In genomic region chr12:116405045-116405835, GRCm38 (mm10) we compare ENCODE assay signal across 8 mouse cellular contexts. TPM values are rescaled to one million over a fixed set of nuclear protein-coding genes. Genes with fewer than 3 reads are reported as not detected.
DNase-seq lines count a peak whose midpoint lies in the region; ATAC-seq and TF ChIP-seq lines count a peak whose summit lies in the region.

Gene Ncapg2, plus strand, starts transcription at chr12:116405402.

- H3K27ac ChIP-seq in MEL (ENCODE audit: control insufficient read depth, low read depth, low read length), result peak within 1 kb of the TSS; percentile 68
- no peak within 1 kb of the TSS for H3K27ac ChIP-seq in cerebellum, adult 2 months (ENCODE audit: insufficient read depth, low read length)
- H3K27ac ChIP-seq in forebrain, postnatal 0 days (ENCODE audit: low read depth, low read length), result 0 out of 2 replicates have a peak within 1 kb of the TSS, but pooled peaks have one; percentile 21
- peak within 1 kb of the TSS; percentile 77 for H3K27ac ChIP-seq in lung, embryonic 15.5 days

- TF ChIP-seq CTCF in MEL (IDR thresholded peaks at IDR 0.05 in 2 of 3, conservative IDR thresholded peaks at IDR 0.05 in 1 of 3; ENCODE audit: control insufficient read depth in 1 of 3, insufficient read depth in 1 of 3, low read depth in 2 of 3, low read length in 3 of 3, poor library complexity in 1 of 3, severe bottlenecking in 1 of 3), result no peak
- TF ChIP-seq CTCF in cerebellum, adult 2 months (IDR thresholded peaks at IDR 0.05; ENCODE audit: borderline replicate concordance, insufficient read depth, low read depth, low read length), result no peak
- TF ChIP-seq CTCF in forebrain, postnatal 0 days (IDR thresholded peaks at IDR 0.05; ENCODE audit: low read depth), result no peak

- H3K27me3 ChIP-seq in MEL (ENCODE audit: control insufficient read depth in 1 of 2, insufficient read depth in 2 of 2, low read length in 2 of 2), result no peaks in the 10 kb centered on the region
- H3K27me3 ChIP-seq in cerebellum, adult 2 months (ENCODE audit: control insufficient read depth, insufficient read depth, low read length), result no peaks in the 10 kb centered on the region
- no peaks in the 10 kb centered on the region for H3K27me3 ChIP-seq in forebrain, postnatal 0 days (ENCODE audit: insufficient read depth, low read length)
- H3K27me3 ChIP-seq in lung, embryonic 15.5 days, result no peaks in the 10 kb centered on the region

- peak; percentile 97 to 99 for TF ChIP-seq POLR2A in MEL (IDR thresholded peaks at IDR 0.05; ENCODE audit: control insufficient read depth in 1 of 2, insufficient read depth in 1 of 2, low read depth in 1 of 2, low read length in 2 of 2, poor library complexity in 1 of 2)
- TF ChIP-seq POLR2A in cerebellum, adult 2 months (IDR thresholded peaks at IDR 0.05; ENCODE audit: borderline replicate concordance, insufficient read depth, low read length), result no peak

- no peak for TF ChIP-seq EP300 in MEL (IDR thresholded peaks at IDR 0.05; ENCODE audit: low read depth in 1 of 2, low read length in 2 of 2)

- peak within 1 kb of the TSS; percentile 85 for H3K9ac ChIP-seq in MEL (ENCODE audit: control insufficient read depth, low read depth, low read length, poor library complexity, severe bottlenecking)
- peak within 1 kb of the TSS; percentile 59 for H3K9ac ChIP-seq in forebrain, postnatal 0 days
- H3K9ac ChIP-seq in lung, embryonic 15.5 days, result peak within 1 kb of the TSS; percentile 91

- H3K36me3 ChIP-seq in MEL (ENCODE audit: control insufficient read depth in 1 of 2, insufficient read depth in 2 of 2, low read length in 2 of 2), result peaks cover 24 to 28% of the 10 kb centered on the region in 2 experiments
- H3K36me3 ChIP-seq in forebrain, postnatal 0 days (ENCODE audit: insufficient read depth), result no peaks in the 10 kb centered on the region; the same call in 1 of the 2 replicates
- peaks cover 43% of the 10 kb centered on the region for H3K36me3 ChIP-seq in lung, embryonic 15.5 days

- peaks cover 33% of the 10 kb centered on the region for H3K79me2 ChIP-seq in MEL (ENCODE audit: control insufficient read depth, insufficient read depth, low read length, poor library complexity)

- H3K4me2 ChIP-seq in forebrain, postnatal 0 days (ENCODE audit: low read depth), result peak within 1 kb of the TSS; percentile 99
- H3K4me2 ChIP-seq in lung, embryonic 15.5 days, result peak within 1 kb of the TSS; percentile 83

- TF ChIP-seq RAD21 in MEL (IDR thresholded peaks at IDR 0.05; ENCODE audit: low read depth, low read length), result no peak

- peak within 1 kb of the TSS; percentile 72 to 85 for H3K4me3 ChIP-seq in MEL (ENCODE audit: control insufficient read depth in 1 of 2, insufficient read depth in 1 of 2, low read depth in 2 of 2, low read length in 2 of 2)
- H3K4me3 ChIP-seq in cerebellum, adult 2 months (replicated peaks; ENCODE audit: insufficient read depth, low read depth, low read length), result peak within 1 kb of the TSS; percentile 90
- H3K4me3 ChIP-seq in forebrain, postnatal 0 days (ENCODE audit: low read depth, low read length), result peak within 1 kb of the TSS; percentile 76
- H3K4me3 ChIP-seq in lung, embryonic 15.5 days, result peak within 1 kb of the TSS; percentile 89

- under 1% methylated on average over 72 of the region's 72 CpGs for WGBS in cerebellum, adult 2 months
- 4% methylated on average over 70 of the region's 72 CpGs for WGBS in forebrain, postnatal 0 days
- WGBS in lung, embryonic 15.5 days, result under 1% methylated on average over 72 of the region's 72 CpGs

- peaks cover 21 to 25% of the 10 kb centered on the region in 2 experiments for H3K4me1 ChIP-seq in MEL (ENCODE audit: control insufficient read depth in 1 of 2, insufficient read depth in 2 of 2, low read length in 2 of 2)
- H3K4me1 ChIP-seq in cerebellum, adult 2 months (ENCODE audit: control insufficient read depth, insufficient read depth, low read length), result no peaks in the 10 kb centered on the region
- peaks cover 8% of the 10 kb centered on the region for H3K4me1 ChIP-seq in forebrain, postnatal 0 days (ENCODE audit: insufficient read depth)
- H3K4me1 ChIP-seq in lung, embryonic 15.5 days, result peaks cover 8% of the 10 kb centered on the region; the same call in 1 of the 2 replicates

- DNase-seq in MEL (ENCODE audit: low read depth, low spot score), result peak; percentile 100
- DNase-seq in cerebellum, adult 2 months, result peak; percentile 95 to 97
- DNase-seq in forebrain, postnatal 0 days, result peak; percentile 100
- peak; percentile 100 for DNase-seq in heart, postnatal 4 days
- peak; percentile 95 to 96 for DNase-seq in layer of hippocampus, adult 8-10 months (ENCODE audit: low spot score in 2 of 2)
- DNase-seq in ovary, adult 18-20 months (ENCODE audit: low spot score), result peak; percentile 96
- peak; percentile 100 for DNase-seq in thymus, postnatal 0 days (ENCODE audit: low spot score)

- ATAC-seq in forebrain, postnatal 0 days, result peak; percentile 99
- ATAC-seq in lung, embryonic 15.5 days (ENCODE audit: borderline replicate concordance, extremely low read depth, low FRiP score, low TSS enrichment), result peak; percentile 99

- H3K9me3 ChIP-seq in MEL (replicated peaks; ENCODE audit: insufficient read depth, low read length), result no peaks in the 10 kb centered on the region
- H3K9me3 ChIP-seq in forebrain, postnatal 0 days (ENCODE audit: low read length), result peaks cover 12% of the 10 kb centered on the region; the same call in 1 of the 2 replicates
- H3K9me3 ChIP-seq in lung, embryonic 15.5 days, result peaks cover 7% of the 10 kb centered on the region; the same call in 1 of the 2 replicates

TF ChIP-seq in MEL, 35 proteins besides CTCF, POLR2A, EP300 and RAD21:
- TF ChIP-seq GATA1 (IDR thresholded peaks at IDR 0.05; ENCODE audit: low read depth, low read length) (peak; percentile 70; the same call in 1 of the 2 replicates), UBTF (IDR thresholded peaks at IDR 0.05; ENCODE audit: borderline replicate concordance, insufficient read depth, low read depth, low read length) (no peak), TBP (IDR thresholded peaks at IDR 0.05; ENCODE audit: low read depth, low read length) (peak; percentile 71)
TF ChIP-seq in MEL: peak in this region for 2.

RNA-seq across cellular contexts. Expression of gene Ncapg2, which starts in this region (rescaled TPM):
- 95.2 and 104 TPM in 2 replicates for total RNA-seq in MEL (2012; rRNA removed)
- polyA plus RNA-seq in MEL (2012; ENCODE audit: insufficient read depth in 1 of 2, insufficient read length in 2 of 2, low read depth in 1 of 2, low replicate concordance in 2 of 2, missing spikeins in 1 of 2), result 100 to 1,000 TPM in 1 of 2 experiments, 10 to 100 TPM in 1; 89.3 to 102 TPM
- 3.7 and 4.1 TPM in 2 replicates for polyA plus RNA-seq in cerebellum, adult 2 months (2012; rRNA removed)
- total RNA-seq in forebrain, postnatal 0 days (2014; rRNA removed), result 6.5 and 11.5 TPM in 2 replicates
- 2.5 and 5.0 TPM in 2 replicates for polyA plus RNA-seq in forebrain, postnatal 0 days (2015; fragmentation: Nextera tagmentation; extraction: Ambion mirVana)
- 10 to 100 TPM; 34.6 to 36.4 TPM for total RNA-seq in heart, postnatal 4 days (2021)
- 1 to 10 TPM; 5.3 to 6.9 (median 6.0) TPM for total RNA-seq in layer of hippocampus, adult 8-10 months (2022)
- 47.9 and 49.7 TPM in 2 replicates for polyA plus RNA-seq in lung, embryonic 15.5 days (2015; fragmentation: Nextera tagmentation; extraction: Ambion mirVana)
- 39.4 and 43.2 TPM in 2 replicates for polyA plus RNA-seq in thymus, postnatal 0 days (2015; fragmentation: Nextera tagmentation; extraction: Ambion mirVana)
